Mouse (Mus musculus) neural tube, embryonic 12.5 days (tissue): ENCODE measurements around the gene Il22. TPM values are rescaled to one million over a fixed set of nuclear protein-coding genes. Genes with fewer than 3 reads are reported as not detected.
"Not testable (repeated sequence)": the region's sequence is repeated elsewhere in the genome, so short reads cannot be mapped to it uniquely, and the experiment has no call there.

ENCODE experiments used
- ATAC-seq: fragments of 200-750 bp; cut with Nextera tagmentation; 2 replicates; pipeline ENCODE4 v1.8.0; 2017; ENCODE audit warnings: low read depth, mild to moderate bottlenecking, moderate TSS enrichment, moderate library complexity; ENCODE audit not compliant: low FRiP score
- H3K27ac ChIP-seq: fragments of 300-500 bp; sonication (generic); 2 replicates; pipeline ENCODE4 v1.5.1; 2016
- H3K27me3 ChIP-seq: fragments of 300-500 bp; sonication (generic); replicated peaks from 2 replicates; pipeline ENCODE4 v1.6.1; 2016; ENCODE audit warnings: mild to moderate bottlenecking
- H3K36me3 ChIP-seq: fragments of 300-500 bp; sonication (generic); 2 replicates; pipeline ENCODE4 v1.6.1; 2016; ENCODE audit warnings: mild to moderate bottlenecking
- H3K4me1 ChIP-seq: fragments of 300-500 bp; sonication (generic); 2 replicates; pipeline ENCODE4 v1.6.1; 2016
- H3K4me2 ChIP-seq: fragments of 300-500 bp; sonication (generic); replicated peaks from 2 replicates; pipeline ENCODE4 v1.6.1; 2016; ENCODE audit warnings: mild to moderate bottlenecking
- H3K4me3 ChIP-seq: fragments of 300-500 bp; sonication (generic); 2 replicates; pipeline ENCODE4 v1.5.1; 2016
- H3K9ac ChIP-seq: fragments of 300-500 bp; sonication (generic); 2 replicates; pipeline ENCODE4 v1.6.1; 2016; ENCODE audit warnings: mild to moderate bottlenecking
- H3K9me3 ChIP-seq: fragments of 300-500 bp; sonication (generic); 2 replicates; pipeline ENCODE4 v1.6.1; 2016; ENCODE audit warnings: mild to moderate bottlenecking
- WGBS: fragments of 180-500 bp; shearing (Covaris S2); methylation state at CpG from one replicate; pipeline ENCODE4 v1.1.7; 2016; 5-methylcytosine and 5-hydroxymethylcytosine counted together
- polyA plus RNA-seq: library from polyadenylated mRNA; unstranded; fragments of >200 nt; fragmentation: Nextera tagmentation; extraction: Ambion mirVana; gene quantifications from 2 replicates; pipeline ENCODE4 v1.2.1, GENCODE M21; 2016

Gene Il22
- polyA plus RNA-seq, 1 experiment from 2014 or later: not detected

GRCm38 (mm10) chr10:118240680-118241079 lies 35.9 kb downstream of the Il22 start, which contains the start of gene Gm32717:
Gene Gm32717, minus strand, starts transcription at chr10:118240780.
- not testable (repeated sequence) for H3K9me3 ChIP-seq, ATAC-seq, H3K4me3 ChIP-seq, H3K27ac ChIP-seq, H3K4me1 ChIP-seq, H3K9ac ChIP-seq, H3K36me3 ChIP-seq, H3K4me2 ChIP-seq, H3K27me3 ChIP-seq
- WGBS: no CpG with 5 or more reads among the region's 13 CpGs

GRCm38 (mm10) chr10:118249006-118249595 lies 44.4 kb downstream of the Il22 start:
- not testable (repeated sequence) for ATAC-seq

DNA sequence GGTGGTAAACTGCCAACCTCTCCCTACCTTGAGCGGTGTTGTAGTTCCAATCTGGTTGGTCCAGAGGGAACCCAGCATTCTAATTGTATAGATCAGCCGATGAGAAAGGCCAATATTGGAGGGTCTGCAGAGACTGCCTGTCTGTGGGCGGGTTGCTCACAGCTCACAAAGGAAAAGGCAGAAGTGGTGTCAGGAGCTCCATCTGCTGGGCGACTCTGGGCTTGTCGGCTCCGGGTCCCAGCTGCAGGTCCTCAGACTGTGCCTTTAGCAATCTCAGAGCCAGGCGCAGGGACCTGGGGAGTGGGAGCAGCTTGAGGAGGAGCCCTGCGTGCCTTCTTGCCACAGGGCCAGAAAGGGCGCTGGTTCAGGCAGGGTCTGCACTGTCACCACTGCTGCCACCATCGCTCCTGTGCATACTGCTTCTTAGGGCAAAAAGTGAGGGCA lies 46.1 kb downstream of the Il22 start:
- peak overlapping the region; percentile 38; the same call in 1 of the 2 replicates for H3K4me2 ChIP-seq
- H3K4me1 ChIP-seq: no peaks in the 10 kb centered on the region
- no peaks in the 10 kb centered on the region for H3K9me3 ChIP-seq
- H3K27me3 ChIP-seq: no peaks in the 10 kb centered on the region
- 32% methylated on average over 10 of the region's 10 CpGs for WGBS
- H3K36me3 ChIP-seq: no peaks in the 10 kb centered on the region
- no peak overlapping the region for H3K27ac ChIP-seq
- no peak overlapping the region for H3K4me3 ChIP-seq
- 0 out of 2 replicates have a peak overlapping the region, but pooled peaks have one; percentile 30 for H3K9ac ChIP-seq
- peak; percentile 89 for ATAC-seq

More at GRCm38 (mm10) chr10:118249006-118249595, 44.4 kb downstream of the Il22 start:
- not testable (repeated sequence) for H3K4me2 ChIP-seq, H3K9ac ChIP-seq, H3K4me3 ChIP-seq, H3K36me3 ChIP-seq, H3K4me1 ChIP-seq, H3K27ac ChIP-seq, H3K9me3 ChIP-seq, H3K27me3 ChIP-seq
- WGBS: 75% methylated on average over 11 of the region's 11 CpGs

DNA sequence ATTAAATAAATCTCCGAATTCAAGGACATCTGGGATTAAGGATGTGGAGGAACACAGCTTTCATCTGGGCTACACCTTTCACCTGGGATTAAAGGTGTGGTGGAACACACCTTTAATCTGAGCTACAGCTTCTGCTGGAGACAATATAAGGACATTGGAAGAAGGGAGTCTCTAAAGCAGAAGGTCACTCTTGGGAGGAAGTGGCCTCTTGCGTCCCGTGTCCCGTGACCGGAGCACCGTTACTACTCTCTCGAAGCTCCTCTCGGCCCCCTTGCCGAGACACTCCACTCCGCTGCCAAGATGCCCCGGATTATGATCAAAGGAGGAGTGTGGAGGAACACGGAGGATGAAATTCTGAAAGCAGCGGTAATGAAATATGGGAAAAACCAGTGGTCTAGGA lies 53.6 kb downstream of the Il22 start, which contains the start of gene Gm32802:
Gene Gm32802 (plus strand): TSS at position 301 of the 400 bp plus-strand sequence.
- not testable (repeated sequence) for H3K27ac ChIP-seq, H3K36me3 ChIP-seq, ATAC-seq, H3K9me3 ChIP-seq, H3K4me3 ChIP-seq, H3K27me3 ChIP-seq, H3K9ac ChIP-seq, H3K4me1 ChIP-seq, H3K4me2 ChIP-seq
- no CpG with 5 or more reads among the region's 13 CpGs for WGBS

Other genes starting within 250 kb of the Il22 start
- gene Mdm1, start 63.1 kb upstream of the Il22 start, polyA plus RNA-seq: 47.1 and 47.5 TPM in 2 replicates
- 0.10 and 0.29 TPM in 2 replicates for gene Gm32717, start 35.8 kb downstream of the Il22 start, polyA plus RNA-seq
- gene Gm32802, start 53.7 kb downstream of the Il22 start, polyA plus RNA-seq: 0.10 and 0.29 TPM in 2 replicates
- gene Iltifb, start 90.1 kb downstream of the Il22 start, polyA plus RNA-seq: not detected in 2 replicates
- gene Gm9040, start 122.0 kb downstream of the Il22 start, polyA plus RNA-seq: not detected in 2 replicates
- not detected in 2 replicates for gene Gm9044, start 127.5 kb downstream of the Il22 start, polyA plus RNA-seq
- gene Gm9045, start 132.9 kb downstream of the Il22 start, polyA plus RNA-seq: not detected in 2 replicates
- not detected in 2 replicates for gene Gm9046, start 138.3 kb downstream of the Il22 start, polyA plus RNA-seq
- not detected in 2 replicates for gene Gm9048, start 143.7 kb downstream of the Il22 start, polyA plus RNA-seq
- not detected in 2 replicates for gene Gm9049, start 149.2 kb downstream of the Il22 start, polyA plus RNA-seq
- not detected in 2 replicates for gene Ifng, start 236.1 kb downstream of the Il22 start, polyA plus RNA-seq